Mouse (Mus musculus) adrenal gland, postnatal 14 days (tissue): ENCODE measurements around the gene Gm20547. TPM values are rescaled to one million over a fixed set of nuclear protein-coding genes. Genes with fewer than 3 reads are reported as not detected.
"Not testable (repeated sequence)": the region's sequence is repeated elsewhere in the genome, so short reads cannot be mapped to it uniquely, and the experiment has no call there.

Source experiments
- DNase-seq: peaks from one replicate; pipeline ENCODE4 v3.0.0; 2021; ENCODE audit warnings: mixed read lengths
- total RNA-seq: library from RNA; stranded (reverse); gene quantifications from 2 replicates; pipeline ENCODE4 v1.2.3, GENCODE M21; 2021

Gm20547 gene
- total RNA-seq, 1 experiment from 2014 or later = not detected

DNA sequence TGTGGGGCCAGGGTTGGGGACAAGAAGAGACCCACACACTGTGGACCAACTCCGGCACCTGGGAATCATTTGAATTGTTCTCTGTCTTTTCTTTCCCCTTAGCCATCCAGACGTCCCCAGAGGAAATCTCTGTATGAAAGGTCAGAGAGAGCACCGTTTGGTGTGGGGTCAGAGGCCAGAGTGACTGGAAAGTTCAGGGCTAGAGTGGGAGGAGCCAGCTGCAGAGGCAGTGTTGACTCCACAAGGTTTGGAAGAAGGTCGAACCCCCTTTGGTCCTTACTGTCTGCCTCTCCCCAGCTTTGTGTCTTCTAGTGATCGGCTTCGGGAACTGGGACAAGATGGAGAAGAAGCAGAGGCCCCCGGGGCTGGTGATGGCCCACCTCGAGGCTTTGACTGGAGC is 28.3 kb downstream of the Gm20547 start:
- no peak for DNase-seq

GRCm38 (mm10) chr17:34850517-34851125 is 31.2 kb downstream of the Gm20547 start:
- no peak for DNase-seq

DNA sequence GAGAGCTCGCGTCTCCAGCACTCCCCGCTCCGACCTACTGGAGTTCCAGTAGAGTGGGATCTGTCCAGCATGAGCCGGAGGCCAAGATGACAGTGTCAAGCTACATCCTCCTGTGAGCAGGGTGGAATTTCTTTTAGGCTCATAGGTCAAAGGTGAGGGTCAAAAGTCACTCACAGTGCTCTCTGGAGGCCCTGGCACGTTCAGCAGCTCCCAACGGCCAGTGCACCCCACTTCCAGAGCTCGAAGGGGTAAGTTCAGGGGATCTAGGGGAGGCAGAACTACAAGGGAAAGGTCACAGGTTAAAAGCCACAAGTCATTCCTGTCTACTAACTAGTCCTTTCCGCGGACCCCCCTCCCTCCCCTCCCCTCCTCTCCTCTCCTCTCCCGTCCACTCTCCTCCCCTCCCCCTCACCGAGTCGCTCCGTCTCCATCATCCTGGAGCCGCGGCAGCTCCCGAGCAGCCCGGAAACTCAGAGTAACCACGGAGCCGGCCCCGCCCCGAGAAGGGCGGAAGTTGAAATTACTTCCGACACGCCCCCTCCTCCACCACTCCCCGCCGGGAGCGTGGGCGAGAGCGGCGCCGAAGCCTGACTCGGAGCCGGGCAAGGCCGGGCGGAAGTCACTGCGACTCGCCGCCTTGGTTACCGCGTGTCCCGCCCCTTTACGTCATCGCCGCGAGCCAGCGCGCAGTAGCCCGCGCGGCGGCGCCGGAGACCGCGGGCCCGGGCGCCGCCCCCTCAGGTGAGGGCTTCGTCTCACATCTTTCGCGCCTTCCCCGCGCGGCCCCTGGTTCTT is 31.9 kb downstream of the Gm20547 start, which contains the start of the genes Skiv2l and Nelfe:
Gene Skiv2l (minus strand): TSS at position 489 of the 795 bp plus-strand sequence.
Gene Nelfe (plus strand): TSS at position 670 of the 795 bp plus-strand sequence.
- DNase-seq = peak; percentile 99

DNA sequence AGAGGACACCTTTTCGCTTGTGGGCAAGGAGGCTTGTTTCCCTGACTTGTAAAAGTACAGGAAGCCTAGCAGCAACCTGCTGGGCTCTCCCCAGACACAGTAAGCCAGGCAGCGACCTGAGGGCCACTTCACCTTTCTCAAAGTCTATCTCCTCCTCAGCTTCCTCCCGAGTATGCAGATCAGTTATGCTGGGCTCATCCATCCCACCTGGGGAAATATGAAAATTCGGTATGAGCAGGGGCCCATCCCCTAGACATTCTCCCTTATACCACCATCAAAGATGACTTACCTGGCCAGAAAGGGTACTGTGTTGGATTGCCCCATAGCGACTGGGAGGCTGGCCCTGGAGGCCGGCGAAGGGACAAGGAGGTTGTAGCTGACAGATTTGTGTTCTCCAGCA is 34.2 kb downstream of the Gm20547 start:
- DNase-seq = no peak

DNA sequence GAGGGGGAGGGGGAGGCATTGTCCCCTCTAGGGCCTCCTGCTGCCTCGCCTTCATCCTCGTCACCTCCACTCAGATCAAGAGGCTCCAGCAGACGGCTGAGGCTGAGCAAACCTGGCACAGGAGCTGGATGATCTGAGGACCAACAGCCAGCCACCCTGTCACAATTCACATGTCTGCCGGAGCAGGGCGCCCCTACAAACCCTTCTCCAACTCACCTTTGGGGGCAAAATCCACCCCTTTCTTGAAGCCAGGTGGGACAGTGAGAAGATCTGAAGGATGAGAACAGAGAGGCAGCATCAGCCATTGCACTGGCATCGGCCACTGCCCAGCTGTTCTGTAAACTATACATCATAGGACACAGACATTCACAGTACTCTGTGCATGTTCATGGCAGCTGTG is 34.6 kb downstream of the Gm20547 start:
- DNase-seq = no peak

DNA sequence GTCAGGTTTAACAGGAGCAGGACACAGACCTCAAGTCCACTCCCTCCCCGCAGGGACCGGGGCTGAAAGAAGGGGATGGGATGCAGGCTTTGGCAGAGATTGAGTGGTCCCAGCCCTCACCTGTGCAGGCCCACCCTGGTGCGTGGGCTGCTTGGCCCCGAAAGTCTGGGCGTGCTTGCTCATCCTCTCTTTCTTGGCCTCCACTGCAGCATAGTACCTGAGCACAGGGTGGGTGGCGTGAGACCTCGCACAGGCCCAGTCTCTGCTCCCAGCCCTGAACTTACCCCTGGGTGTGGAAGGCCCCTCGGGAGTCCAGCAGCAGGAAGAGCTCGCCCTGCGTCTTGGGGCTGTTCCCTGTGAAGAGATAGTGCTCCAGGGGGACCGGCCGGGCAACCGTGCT is 37.0 kb downstream of the Gm20547 start:
- no peak for DNase-seq

DNA sequence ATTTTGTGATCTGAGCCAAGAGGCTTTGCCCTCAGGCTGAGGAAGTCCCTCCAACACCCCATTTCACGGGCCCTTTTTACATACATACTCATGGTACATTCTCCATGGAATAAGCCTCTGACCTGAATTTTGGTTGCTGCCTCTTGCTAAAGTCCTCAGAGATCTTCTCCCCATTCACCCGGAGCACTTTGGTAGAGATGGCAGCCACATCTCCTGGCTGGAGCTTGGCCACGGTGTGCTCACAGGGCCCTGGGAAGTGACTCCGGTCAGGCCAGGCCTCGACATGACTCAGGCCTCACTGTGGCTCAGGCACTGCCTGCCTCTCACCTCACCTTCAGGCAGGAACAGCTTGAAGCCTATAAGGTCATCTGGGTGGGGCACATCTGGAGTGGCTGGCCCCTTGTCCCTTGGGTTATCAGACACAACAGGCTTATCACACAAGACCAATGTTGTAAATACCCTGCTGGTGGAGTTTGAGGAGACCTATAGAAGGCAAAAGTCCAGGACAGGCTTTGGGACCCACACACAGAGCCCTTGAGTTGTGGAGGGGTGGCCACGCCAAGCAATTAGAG is 41.0 kb downstream of the Gm20547 start:
- no peak for DNase-seq

DNA sequence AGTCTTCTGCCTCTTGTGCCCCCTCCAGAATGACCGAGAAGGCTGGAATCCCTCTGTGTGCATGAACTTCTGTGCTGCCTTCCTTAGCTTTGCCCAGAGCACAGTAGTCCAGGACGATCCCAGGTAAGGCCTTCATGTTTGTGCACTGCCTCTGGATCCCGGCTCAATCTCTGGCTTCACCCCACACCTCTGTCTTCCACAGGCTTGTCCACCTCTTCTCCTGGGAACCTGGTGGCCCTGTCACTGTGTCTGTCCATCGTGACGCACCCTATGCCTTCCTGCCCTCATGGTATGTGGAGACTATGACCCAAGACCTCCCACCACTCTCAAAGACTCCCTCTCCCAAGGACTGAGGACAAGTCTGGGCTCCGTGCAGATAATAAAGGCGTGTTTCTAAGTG is 43.1 kb downstream of the Gm20547 start:
- DNase-seq = no peak

DNA sequence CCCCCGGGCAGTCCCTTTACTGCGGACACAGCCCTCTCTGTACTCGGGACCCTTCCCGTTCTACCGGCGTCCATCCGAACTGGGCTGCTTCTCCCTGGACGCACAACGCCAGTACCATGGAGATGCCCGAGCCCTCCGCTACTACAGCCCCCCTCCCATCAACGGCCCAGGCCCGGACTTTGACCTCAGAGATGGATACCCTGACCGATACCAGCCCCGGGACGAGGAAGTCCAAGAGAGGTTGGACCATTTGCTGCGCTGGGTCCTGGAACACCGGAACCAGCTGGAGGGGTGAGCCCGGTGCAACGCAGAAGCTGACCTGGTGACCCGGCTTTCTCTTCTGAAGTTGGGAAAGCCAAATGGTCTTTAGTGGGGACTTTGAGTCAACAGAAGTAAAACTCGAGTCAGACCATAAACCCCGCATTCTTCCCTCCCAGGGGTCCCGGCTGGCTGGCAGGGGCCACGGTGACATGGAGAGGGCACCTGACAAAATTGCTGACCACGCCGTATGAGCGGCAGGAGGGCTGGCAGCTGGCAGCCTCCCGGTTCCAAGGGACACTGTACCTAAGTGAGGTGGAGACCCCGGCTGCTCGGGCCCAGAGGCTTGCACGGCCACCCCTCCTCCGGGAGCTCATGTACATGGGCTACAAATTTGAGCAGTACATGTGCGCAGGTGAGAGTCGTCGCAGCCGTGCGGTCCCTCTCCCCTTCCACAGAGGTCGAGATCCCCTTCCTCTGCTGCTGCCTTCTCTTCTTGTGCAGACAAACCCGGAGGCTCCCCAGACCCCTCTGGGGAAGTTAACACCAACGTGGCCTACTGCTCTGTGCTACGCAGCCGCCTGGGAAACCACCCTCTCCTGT is 44.1 kb downstream of the Gm20547 start:
- peak; percentile 34 for DNase-seq

- DNase-seq = peak; percentile 98
These were observed 45.0 kb downstream of the Gm20547 start, which contains the start of the genes Stk19 and Dxo for GRCm38 (mm10) chr17:34836856-34837221. TSS of gene Stk19 (minus strand) at chr17:34836945. TSS of gene Dxo (plus strand) at chr17:34837019.

DNA sequence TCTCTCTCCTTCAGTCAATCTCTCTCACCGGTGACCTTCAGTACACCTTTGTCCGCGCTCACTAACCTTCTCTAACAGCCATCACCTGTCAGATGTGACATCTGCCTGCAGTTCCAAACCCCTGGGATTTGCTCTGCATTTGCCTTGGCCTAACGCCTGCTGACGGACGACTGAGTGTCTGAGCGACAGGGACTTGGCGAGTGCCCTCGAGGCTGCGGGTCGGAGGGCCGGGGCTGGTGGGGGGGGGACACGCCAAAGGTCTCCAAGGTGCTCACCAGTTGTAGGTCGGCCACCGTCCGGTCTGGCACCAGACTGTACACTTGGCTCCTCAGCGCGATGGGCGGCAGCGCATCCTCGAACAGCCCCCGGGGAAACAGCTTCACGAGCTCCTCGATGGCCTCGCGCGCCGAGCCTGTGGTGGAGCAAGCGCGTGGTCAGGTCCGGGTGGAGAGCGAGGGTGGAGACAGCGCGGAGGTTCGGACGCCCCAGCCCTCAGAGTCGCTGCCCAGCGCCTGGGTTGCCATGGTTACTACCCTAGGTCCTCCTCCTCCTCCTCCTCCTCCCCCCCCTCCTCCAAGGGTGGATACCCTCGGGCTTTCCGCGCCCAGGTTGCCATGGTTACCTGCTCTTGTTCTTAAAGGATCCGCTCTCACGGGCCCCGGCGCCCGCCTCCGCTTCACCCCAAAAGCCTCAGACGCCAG is 45.5 kb downstream of the Gm20547 start:
- peak; percentile 84 for DNase-seq

DNA sequence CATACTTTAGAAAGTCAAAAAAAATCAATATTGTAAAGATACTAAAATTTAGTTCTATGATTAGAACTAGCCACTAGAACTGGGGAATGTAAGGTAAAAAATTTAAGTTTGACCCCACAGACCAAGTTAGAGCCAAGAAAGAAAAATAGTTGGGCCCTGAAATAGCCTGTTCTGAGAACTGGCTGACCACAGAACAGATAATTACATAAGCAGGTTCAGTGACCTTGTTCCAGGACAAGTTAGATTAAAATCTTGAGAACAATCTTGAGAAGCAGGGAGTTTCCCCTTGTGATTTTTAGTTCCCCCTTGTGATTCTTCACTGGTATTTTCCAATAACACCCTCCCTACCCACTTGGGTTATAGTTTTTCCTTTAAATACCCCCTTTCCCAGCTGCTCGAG is 51.1 kb downstream of the Gm20547 start:
- DNase-seq = not testable (repeated sequence)

DNA sequence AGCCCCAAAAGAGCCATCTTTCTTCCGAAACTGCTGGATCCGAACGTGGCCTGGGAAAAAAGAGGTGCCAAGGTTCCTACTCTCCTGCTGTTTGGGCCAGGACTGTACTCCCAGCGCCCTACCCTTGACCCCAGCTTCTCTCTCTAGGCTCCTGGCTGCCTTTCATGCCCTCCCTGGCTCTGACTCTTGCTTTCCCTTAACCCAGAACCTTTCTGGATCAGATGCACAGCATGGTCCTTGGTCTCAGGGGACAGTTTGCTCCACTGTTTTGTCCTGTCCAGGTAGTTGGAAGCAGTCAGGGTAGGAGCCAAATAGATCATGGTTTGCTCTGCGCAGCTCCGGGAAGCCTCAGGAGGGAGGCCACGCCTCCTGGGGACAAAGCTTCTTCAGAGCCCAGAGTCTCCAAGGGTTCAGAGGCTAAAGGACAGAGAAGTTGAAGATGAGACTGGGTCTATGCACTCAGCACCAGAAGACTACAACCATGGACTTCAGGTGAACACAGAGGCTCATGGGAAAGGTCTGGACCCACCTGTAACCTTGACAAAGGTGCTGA is 66.9 kb downstream of the Gm20547 start:
- no peak for DNase-seq

DNA sequence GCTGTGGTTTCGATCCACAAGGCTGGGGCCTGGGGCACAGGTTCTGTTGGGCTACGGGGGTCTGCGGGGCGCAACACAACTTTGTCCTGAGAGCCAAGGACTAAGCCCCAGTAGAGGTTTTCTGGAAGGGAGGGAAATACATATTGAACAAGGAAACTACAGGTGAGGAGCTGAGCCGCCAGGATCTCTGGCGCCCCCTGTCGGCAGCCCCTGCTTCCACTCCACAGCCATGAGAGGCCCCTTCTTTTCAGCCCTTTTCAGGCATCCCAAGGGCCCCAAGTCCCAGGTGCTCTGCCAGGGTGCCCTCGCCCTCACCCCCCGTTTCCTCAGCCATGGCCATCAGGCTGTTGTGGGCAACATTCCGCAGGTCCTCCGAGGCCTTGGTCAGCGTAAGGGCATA is 68.1 kb downstream of the Gm20547 start:
- not testable (repeated sequence) for DNase-seq

DNA sequence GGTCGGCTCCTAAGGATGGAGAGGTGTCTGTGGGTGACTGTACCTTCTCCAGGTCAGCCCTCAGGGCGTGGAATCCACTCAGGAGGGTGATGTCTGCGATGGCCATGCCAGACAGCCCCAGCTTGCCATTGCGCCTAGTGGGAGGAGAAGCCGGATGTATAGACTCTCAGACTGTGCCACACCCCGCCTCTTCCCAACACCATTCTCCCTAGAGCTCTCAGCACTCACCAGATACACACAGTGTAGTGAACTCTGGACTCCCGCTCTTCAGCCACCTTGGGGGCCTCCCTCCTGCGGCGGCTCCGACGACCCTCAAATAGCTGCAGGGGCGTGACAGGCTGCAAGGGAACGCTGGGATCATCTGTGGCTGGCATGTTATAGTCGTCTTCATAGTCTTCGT is 70.6 kb downstream of the Gm20547 start:
- DNase-seq = no peak

DNA sequence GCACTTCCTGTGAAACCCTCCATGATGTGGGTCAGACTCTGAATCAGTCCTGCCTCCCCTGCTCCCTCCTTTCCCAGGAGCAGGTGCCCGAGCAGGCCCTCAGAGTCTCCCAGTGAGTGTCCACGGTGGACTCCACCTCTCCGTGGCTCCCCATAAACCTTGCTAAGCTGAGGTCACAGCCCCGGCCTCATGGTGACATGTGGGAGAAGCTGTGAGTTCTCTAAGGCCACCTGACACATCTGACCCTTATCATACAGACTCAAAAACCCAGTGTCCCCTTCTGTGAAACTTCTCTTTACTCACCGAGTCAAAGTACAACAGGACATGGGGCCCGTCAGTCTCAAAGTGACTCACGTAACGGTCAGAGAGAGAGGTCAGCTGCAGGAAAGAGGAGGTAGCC is 71.0 kb downstream of the Gm20547 start:
- DNase-seq = not testable (repeated sequence)

DNA sequence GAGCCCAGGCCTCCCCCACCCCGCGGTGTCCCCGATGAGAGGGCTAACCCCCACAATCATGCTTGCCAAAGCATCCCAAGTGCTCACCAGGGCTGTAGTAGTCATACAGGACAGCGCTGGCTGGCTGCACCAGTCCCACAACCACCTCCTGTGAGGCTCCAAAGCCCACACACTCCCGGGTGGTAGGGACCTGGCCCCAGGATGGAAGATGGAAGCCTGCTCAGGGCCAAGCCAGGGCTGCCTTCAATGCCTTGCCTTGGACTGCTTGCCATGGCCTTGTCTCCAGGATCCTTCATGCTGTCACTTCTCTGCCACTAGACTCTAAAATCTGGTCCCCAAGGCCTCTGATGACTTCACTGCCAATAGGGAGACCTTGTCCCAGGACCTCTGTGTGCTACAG is 71.4 kb downstream of the Gm20547 start:
- DNase-seq = peak; percentile 73

GRCm38 (mm10) chr17:34808599-34809205 is 73.1 kb downstream of the Gm20547 start:
- no peak for DNase-seq

DNA sequence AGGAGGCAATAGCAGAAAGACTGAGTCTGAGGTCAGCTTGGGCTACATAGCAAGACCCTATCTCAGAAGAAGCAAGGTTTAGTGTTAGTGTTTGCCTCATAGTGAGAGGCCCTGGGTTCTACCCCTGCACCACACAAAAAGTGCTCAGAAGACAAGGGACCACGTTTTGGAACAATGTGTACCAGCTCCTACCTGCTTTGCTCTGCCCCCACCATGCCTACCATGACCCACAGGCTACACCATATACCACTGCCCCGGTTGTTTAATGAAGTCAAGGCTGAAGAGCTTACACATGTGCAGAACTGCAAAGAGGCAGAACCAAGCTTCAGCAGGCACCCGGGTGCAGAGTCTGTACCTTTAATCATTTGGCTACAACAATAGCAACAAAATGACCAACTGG is 74.7 kb downstream of the Gm20547 start:
- DNase-seq = no peak
